Mouse (Mus musculus) olfactory bulb, adult 2 months (tissue): ENCODE results near the gene Ntm. TPM values are rescaled to one million over a fixed set of nuclear protein-coding genes. Genes with fewer than 3 reads are reported as not detected.

Source experiments
- H3K27ac ChIP-seq: fragments of 200-500 bp; 2 replicates; pipeline ENCODE4 v1.5.1; 2012; ENCODE audit warnings: low read depth, low read length; ENCODE audit not compliant: insufficient read depth
- H3K4me1 ChIP-seq: fragments of 200-500 bp; 2 replicates; pipeline ENCODE4 v1.6.1; 2012; ENCODE audit warnings: low read length; ENCODE audit not compliant: control insufficient read depth, insufficient read depth
- H3K4me3 ChIP-seq: fragments of 200-500 bp; 2 replicates; pipeline ENCODE4 v1.5.1; 2012; ENCODE audit warnings: mild to moderate bottlenecking, low read depth, low read length, moderate library complexity; ENCODE audit not compliant: insufficient read depth
- CTCF ChIP-seq: fragments of 200-500 bp; IDR thresholded peaks from 2 replicates; pipeline ENCODE4 v1.5.1; 2012; ENCODE audit warnings: low read depth, mild to moderate bottlenecking, low read length, moderate library complexity; ENCODE audit not compliant: insufficient read depth
- POLR2A ChIP-seq: fragments of 200-500 bp; IDR thresholded peaks from 2 replicates; pipeline ENCODE4 v1.6.1; 2012; ENCODE audit warnings: mild to moderate bottlenecking, low read depth, low read length, moderate library complexity; ENCODE audit not compliant: insufficient read depth
- WGBS: fragments of 180-500 bp; shearing (Covaris S2); methylation state at CpG from one replicate; pipeline ENCODE4 v1.1.7; 2018; 5-methylcytosine and 5-hydroxymethylcytosine counted together
- polyA plus RNA-seq: library from polyadenylated mRNA; stranded (reverse); fragments of >200 nt; gene quantifications from 2 replicates; pipeline ENCODE4 v1.2.4, GENCODE M21; 2012; ENCODE audit warnings: low replicate concordance; ENCODE audit not compliant: missing spikeins, insufficient read depth, insufficient read length

Ntm gene
- polyA plus RNA-seq = not detected in 2 replicates

DNA sequence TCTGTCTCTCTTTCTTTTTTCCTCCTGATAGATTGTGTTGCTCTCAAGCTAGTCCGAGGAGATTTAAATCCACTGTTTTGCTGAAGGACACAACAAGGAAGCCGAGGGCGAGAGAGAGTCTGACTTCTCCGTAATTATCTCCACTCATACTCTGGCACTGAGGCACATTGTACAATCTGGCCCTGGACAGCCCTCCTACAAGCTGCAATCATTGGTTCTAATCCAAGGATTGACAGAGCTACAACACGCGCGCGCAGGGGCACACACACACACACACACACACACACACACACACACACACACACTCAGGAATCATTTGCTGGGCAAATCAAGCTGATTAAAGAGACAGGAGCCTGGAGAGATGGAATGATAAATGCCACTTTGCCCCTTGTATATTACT lies at the start of gene Ntm:
Ntm (minus strand) TSS at position 164 of the 400 bp plus-strand sequence.
- Histone ChIP-seq H3K4me3 (peak within 1 kb of the TSS; percentile 50), H3K27ac (peak within 1 kb of the TSS; percentile 39; the same call in 1 of the 2 replicates), H3K4me1 (no peaks in the 10 kb centered on the region)
- 7% methylated on average over 8 of the region's 8 CpGs for WGBS
- TF ChIP-seq POLR2A (no peak), CTCF (no peak)

DNA sequence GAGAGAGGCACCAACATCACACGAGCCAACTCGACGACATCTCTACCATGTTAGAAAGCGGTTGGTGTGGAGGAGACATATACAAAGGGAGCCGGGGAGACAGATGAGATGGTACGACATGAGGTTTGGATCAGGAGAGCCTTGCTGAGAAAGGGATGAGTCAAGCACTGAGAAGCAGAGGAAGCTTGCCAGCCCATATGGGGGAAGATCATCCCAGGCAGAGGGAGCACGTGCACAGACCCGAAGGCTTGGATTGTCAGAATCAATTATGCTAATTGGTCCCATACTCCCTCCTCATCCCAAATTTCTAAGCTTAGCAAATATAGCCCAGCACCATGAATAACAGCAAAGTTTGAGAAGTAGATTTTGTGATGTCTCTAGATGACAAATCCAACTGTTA lies 42.8 kb upstream of the Ntm start:
- WGBS = 75% methylated on average over 8 of the region's 8 CpGs
- H3K27ac ChIP-seq = no peak overlapping the region
- H3K4me3 ChIP-seq = no peak overlapping the region
- H3K4me1 ChIP-seq = no peaks in the 10 kb centered on the region
- no peak for TF ChIP-seq POLR2A
- no peak for TF ChIP-seq CTCF

DNA sequence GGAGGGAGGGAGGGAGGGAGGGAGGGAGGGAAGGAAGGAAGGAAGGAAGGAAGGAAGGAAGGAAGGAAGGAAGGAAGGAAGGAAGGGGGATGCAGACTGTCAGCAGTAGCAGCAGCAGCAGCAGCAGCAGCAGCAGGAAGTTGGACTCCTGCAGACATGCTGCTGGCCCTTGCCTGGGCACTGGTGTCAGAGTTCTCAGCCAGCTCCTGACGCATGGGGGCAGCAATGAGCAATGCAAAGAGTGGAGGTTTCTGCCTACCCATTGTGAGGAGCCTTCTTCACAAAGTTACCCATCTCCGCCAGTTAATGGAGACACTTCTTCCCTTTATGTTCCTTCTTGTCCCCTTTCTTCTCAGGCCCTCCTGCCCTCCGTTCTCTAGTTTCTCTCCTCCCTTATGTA lies 40.7 kb upstream of the Ntm start:
- peak; percentile 42; the same call in 1 of the 2 replicates for TF ChIP-seq CTCF
- TF ChIP-seq POLR2A = no peak
- Histone ChIP-seq H3K4me3 (no peak overlapping the region), H3K27ac (no peak overlapping the region), H3K4me1 (no peaks in the 10 kb centered on the region)
- WGBS = 47% methylated on average over 3 of the region's 3 CpGs

DNA sequence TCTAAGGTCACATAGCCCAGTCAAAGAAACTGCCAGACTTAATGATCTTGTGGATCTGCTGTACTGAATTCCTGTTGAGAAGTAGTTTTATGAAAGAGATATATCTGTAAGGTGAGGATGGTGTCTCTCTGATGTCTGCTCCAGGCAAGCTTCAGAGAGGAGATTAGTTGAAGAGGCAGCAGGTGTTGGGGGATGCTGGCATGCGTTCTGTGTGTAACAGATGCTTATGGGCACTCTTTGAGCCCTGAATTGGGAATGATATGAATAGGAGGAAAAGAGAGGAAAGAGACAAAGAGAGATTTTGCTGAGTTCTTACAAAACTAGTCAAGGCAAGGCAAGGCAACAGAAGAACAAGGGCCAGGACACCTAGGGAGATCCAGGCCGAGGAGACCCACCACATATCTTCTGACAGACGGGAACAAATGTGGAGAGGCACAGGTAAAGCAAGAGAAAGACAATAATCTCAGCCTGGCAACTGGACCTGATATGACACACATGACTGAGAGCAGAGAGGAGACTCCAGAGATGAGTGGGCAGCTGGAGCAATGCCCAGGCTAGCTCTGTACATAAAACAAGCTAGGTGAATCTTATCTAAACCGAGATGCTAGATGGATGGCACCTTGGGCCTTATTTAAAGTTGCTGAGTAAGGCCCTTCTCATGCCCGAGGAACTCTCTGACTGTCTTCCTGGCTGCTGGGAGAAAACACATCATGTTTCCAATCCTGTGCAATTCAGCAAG lies 18.4 kb upstream of the Ntm start:
- no peak overlapping the region for H3K27ac ChIP-seq
- H3K4me3 ChIP-seq = no peak overlapping the region
- no peaks in the 10 kb centered on the region for H3K4me1 ChIP-seq
- no peak for TF ChIP-seq CTCF
- WGBS = 88% methylated on average over 5 of the region's 5 CpGs

DNA sequence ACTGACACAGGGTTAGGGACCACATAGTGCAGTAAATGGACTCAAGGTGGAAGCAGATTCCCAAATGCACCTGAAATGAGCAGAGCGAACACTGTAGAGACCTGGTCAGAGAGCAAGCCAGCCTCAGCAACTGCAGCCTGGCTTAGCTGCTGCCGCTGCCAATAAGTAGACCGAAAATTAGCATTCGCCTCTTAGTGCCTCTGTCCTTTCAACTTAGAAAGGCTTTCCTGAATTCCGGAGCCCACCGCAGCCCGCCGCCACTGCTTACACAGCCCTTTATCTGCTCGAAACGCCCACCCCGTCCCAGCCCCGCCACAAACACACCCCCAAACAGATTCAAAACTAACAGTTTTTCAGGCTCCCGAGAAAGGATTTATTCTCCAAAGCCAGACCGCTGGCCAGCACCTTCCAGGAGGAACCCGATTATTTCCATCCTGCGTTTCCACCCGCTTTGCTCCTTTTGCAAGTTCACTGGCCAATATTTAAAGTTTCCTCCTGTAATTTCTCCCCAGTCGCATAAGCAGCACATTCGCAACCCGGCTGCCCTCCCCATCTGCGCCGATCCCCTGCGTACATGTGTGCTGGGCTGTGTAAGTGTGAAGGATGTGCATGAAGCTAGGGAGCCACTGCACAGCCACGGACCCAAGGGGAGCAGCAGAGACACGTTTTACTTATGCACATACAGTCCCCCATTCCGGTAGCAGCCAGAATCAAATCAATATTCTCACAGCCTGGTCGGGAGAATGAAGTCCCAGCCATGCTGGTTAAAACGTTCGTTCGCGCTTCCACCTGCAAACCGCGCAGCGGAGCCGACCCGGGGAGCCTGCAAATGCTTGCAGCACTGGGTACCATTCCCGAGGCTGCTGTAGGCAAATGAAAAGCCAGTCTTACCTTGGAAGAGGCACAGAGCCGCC lies 730 bp downstream of the Ntm start:
- peak overlapping the region; percentile 39; the same call in 1 of the 2 replicates for H3K27ac ChIP-seq
- TF ChIP-seq POLR2A (no peak), CTCF (no peak)
- peak overlapping the region; percentile 50 for H3K4me3 ChIP-seq
- no peaks in the 10 kb centered on the region for H3K4me1 ChIP-seq
- 3% methylated on average over 38 of the region's 38 CpGs for WGBS

DNA sequence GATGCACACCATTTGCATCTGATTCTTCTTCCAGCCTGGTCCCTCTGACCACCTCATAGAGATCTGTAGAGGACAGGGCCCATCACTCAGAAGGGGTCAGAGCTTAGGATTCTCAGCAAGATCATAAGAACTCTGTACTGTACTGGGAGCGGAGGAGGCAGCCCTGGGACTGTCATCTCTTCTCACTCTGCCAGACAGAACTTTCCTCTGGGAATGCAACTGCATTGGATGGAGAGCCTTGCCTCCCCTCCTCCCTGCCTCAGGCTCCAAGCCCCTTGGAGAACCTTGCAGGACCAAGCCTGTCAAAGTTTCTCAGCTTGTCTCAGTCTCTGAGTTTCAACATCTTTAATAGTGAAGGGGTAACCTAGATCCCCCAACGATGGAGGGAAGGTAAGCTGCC lies 1.4 kb downstream of the Ntm start:
- Histone ChIP-seq H3K4me3 (peak overlapping the region; percentile 50), H3K4me1 (peaks cover 3% of the 10 kb centered on the region; the same call in 1 of the 2 replicates), H3K27ac (0 out of 2 replicates have a peak overlapping the region, but pooled peaks have one; percentile 7)
- WGBS = 43% methylated on average over 2 of the region's 2 CpGs
- TF ChIP-seq POLR2A (no peak), CTCF (no peak)

DNA sequence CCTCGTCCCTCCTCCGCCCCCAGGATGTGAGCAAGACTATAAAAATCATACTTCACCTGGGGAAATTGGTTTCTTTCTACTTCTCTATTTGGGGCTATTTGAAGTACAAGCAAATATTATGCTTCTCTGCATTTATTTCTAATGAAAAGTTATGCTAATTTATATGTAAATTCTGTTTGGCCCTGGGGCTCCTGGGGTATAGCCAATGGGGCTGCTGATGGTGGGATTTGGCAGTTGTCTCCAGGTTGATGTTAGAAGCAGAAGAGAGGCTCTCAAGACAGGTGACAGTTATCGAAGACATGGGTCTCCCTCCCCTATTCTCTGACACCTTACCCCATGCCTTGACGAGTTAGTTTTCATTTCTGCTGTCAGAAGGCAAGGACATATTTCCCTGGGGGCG lies 2.2 kb downstream of the Ntm start:
- WGBS = 81% methylated on average over 5 of the region's 5 CpGs
- no peak overlapping the region for H3K4me3 ChIP-seq
- TF ChIP-seq POLR2A (no peak), CTCF (no peak)
- H3K27ac ChIP-seq = no peak overlapping the region
- H3K4me1 ChIP-seq = peaks cover 3% of the 10 kb centered on the region; the same call in 1 of the 2 replicates

DNA sequence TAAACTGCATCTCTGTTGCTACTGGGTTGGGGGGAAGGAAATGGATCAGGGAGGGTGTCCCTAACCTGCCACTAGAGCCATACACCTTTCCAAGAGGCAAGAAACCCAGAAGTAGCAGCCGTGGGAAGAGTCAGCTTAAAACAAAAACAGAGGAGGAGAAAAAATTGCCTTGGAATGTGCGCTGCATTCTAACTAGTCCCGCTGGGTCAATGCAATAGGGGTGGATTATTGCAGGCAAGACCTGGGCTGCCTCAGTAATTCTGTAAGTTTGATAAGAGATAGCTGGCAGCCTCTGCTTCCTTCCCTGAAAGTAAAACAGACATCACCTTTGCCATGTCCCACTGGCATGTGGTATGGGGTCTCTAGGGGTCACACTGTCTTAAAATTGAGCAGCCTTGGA lies 2.7 kb downstream of the Ntm start:
- Histone ChIP-seq H3K4me3 (no peak overlapping the region), H3K4me1 (peaks cover 3% of the 10 kb centered on the region; the same call in 1 of the 2 replicates), H3K27ac (no peak overlapping the region)
- WGBS = 78% methylated on average over 3 of the region's 3 CpGs
- no peak for TF ChIP-seq POLR2A
- TF ChIP-seq CTCF = no peak

DNA sequence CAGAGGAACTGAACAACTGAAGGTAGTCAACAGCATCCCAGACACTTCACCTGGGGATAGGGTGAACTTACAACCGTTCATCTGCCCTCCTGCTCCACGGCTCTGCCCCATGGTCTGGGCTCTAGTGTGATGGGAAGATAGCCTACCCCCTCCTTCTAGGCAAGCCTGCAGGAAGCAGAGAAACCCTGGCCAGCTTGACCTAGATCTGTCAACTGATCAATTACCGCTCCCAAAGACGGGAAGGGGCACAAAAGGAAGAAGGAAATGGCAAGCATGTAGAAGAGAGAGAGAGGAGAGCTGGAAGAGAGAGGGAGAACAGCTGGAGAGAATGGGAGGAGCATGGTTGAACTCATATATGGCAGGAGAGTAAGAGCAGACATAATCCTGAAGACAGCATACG lies 6.0 kb downstream of the Ntm start:
- H3K27ac ChIP-seq = no peak overlapping the region
- no peak for TF ChIP-seq CTCF
- no peak for TF ChIP-seq POLR2A
- 46% methylated on average over 5 of the region's 5 CpGs for WGBS
- H3K4me3 ChIP-seq = no peak overlapping the region
- peaks cover 6% of the 10 kb centered on the region for H3K4me1 ChIP-seq
